Mouse (Mus musculus) monocyte, adult 2 months (primary cell): ENCODE data around the gene Mid1.
A peak's percentile ranks its signal among the peaks of the same experiment; 100 is the strongest.
"Not testable (repeated sequence)": the region's sequence is repeated elsewhere in the genome, so short reads cannot be mapped to it uniquely, and the experiment has no call there.

ENCODE experiments used
- DNase-seq, 2 experiments: peaks; one replicate each; pipeline ENCODE4 v3.0.0; 2022; ENCODE audit warnings: low spot score in 2 of 2, low read depth in 1 of 2

The Mid1 gene

GRCm38 (mm10) chrX:170013421-170013820 is 328.4 kb downstream of the Mid1 start:
- not testable (repeated sequence) for DNase-seq

DNA sequence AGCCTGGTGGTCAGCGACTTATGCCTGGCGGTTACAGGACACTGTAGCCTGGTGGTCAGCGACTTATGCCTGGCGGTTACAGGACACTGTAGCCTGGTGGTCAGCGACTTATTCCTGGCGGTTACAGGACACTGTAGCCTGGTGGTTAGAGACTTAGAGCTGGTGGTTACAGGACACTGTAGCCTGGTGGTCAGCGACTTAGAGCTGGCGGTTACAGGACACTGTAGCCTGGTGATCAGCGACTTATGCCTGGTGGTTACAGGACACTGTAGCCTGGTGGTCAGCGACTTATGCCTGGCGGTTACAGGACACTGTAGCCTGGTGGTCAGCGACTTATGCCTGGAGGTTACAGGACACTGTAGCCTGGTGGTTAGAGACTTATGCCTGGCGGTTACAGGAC is 329.0 kb downstream of the Mid1 start:
- not testable (repeated sequence) for DNase-seq

GRCm38 (mm10) chrX:170015883-170016282 is 330.9 kb downstream of the Mid1 start:
- DNase-seq, result not testable (repeated sequence)

- DNase-seq, result peak in 1 of 2 experiments; percentile 54
These were observed 332.6 kb downstream of the Mid1 start for GRCm38 (mm10) chrX:170017333-170018245.

GRCm38 (mm10) chrX:170018571-170019218 is 333.7 kb downstream of the Mid1 start:
- DNase-seq, result not testable (repeated sequence)

DNA sequence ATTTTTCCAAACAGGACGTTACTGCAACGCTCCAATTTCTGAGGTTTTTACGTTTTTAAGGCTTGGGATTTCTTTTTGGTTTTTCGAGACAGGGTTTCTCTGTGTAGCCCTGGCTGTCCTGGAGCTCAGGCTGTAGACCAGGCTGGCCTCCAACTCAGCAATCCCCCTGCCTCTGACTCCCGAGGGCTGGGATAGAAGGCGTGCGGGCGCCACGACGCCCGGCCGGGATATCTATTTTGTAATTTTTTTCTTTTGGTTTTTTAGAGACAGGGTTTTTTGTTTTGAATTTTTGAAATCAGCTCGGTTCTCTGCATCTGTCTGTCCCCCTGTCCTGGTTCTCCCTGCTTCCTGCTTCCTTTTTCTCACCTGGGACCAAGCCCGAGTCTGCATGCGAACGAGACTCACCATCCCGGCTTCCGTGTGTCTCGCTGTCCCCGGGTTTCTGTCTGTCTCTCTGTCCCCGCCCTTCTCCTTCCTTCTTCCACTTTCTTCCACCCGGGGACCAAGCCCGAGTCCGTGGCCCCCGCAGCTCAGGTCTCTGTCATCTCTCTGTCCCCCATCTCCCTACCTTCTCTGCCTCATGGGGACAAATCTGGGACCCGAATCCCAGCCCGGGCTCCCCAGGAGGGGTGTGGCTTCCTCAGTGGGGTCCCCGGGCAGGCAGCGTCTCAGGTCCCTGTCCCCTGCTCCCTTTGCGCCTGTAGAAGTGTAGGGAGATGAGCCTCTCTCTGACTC is 334.4 kb downstream of the Mid1 start:
- DNase-seq, result not testable (repeated sequence)

GRCm38 (mm10) chrX:170019954-170020689 is 335.1 kb downstream of the Mid1 start:
- DNase-seq, result peak in 1 of 2 experiments; percentile 99

DNA sequence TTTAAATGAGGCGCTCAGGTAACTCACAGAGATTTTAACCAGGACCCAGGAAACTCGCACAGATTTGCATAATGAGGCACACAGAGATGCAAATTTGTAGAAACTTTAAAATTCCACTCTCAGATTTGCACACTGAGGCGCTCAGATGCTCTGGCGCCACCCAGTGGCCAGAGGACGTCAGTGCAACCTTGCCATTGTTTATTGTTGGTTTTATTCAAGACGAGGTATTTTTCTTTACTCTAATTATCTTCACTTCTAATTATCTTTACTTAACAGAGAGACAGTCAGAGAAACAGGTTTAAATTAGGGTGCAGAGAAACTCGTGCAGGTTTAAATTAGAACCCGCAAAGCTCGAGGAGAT is 335.7 kb downstream of the Mid1 start:
- peak in 1 of 2 experiments; percentile 63 for DNase-seq

GRCm38 (mm10) chrX:170021205-170021604 is 336.2 kb downstream of the Mid1 start:
- DNase-seq, result not testable (repeated sequence)

GRCm38 (mm10) chrX:170021750-170022461 is 336.9 kb downstream of the Mid1 start:
- DNase-seq, result peak in 1 of 2 experiments; percentile 47
